Mouse (Mus musculus): ENCODE results near the gene Lrp3.
A peak's percentile ranks its signal among the peaks of the same experiment; 100 is the strongest.

DNA sequence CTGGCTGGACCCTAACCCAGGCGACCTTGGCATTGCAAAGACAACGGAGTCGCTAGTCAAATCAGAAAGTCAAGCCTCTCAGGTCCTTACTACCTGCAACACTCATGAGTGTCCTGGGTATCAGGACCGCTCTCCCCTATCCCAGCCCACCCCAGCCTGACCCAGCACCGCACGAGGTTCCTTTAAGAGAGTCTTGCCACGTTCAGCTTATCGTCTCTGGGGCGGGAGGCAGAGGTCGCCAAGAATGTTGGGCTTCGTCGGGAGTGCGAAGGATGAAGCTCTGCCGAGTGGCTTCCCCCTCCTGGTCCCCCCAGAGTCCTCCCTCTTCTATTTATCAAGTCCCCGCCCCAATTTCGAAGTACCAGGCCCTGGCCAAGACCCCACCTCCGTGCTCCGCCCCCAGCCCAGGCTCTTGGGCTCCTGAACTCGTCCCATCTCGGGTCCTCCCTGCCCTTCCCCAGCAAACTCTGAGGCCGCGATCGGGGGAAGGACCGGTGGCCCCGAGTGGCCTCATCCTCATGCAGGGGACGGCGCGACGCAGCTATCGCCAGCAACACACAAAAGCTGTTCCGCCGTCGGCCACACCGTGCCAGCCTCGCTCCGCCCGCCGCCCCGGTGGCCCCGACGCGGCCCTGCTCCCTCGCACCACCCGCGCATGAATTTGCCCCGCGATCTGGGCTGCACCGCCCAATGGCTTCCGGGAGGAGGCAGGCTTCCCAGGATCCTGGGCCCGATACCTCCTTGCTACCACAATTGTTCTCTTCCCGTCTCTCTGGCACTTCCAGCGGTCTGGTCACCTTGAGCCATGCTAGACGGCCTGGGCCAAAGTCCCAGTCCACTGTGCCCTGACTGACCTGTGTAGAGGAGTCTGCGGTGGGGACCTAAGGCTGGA is 30.2 kb downstream of the Lrp3 start:
- TF ChIP-seq CTCF (IDR thresholded peaks at IDR 0.05; ENCODE audit: low read depth, low read length) (peak; percentile 11), POLR2A (IDR thresholded peaks at IDR 0.05; ENCODE audit: insufficient read depth, low read length) (no peak), EP300 (IDR thresholded peaks at IDR 0.05; ENCODE audit: insufficient read depth, low read depth, low read length) (no peak)

Measured in ES-Bruce4 (cell line).